Mouse (Mus musculus) cerebellum, adult 2 months (tissue): Measurements from ENCODE around the gene Fam57b. TPM values are rescaled to one million over a fixed set of nuclear protein-coding genes. Genes with fewer than 3 reads are reported as not detected.

ENCODE experiments used
- DNase-seq, 2 experiments: peaks; one replicate each; pipeline ENCODE4 v3.0.0; 2021
- H3K27ac ChIP-seq: fragments of 200-500 bp; 2 replicates; pipeline ENCODE4 v1.5.1; 2012; ENCODE audit warnings: low read length, control low read depth, inconsistent platforms; ENCODE audit not compliant: insufficient read depth
- H3K27me3 ChIP-seq: fragments of 200-500 bp; 2 replicates; pipeline ENCODE4 v1.6.1; 2012; ENCODE audit warnings: inconsistent platforms, mild to moderate bottlenecking, low read length, moderate library complexity; ENCODE audit not compliant: control insufficient read depth, insufficient read depth
- H3K4me1 ChIP-seq: fragments of 200-500 bp; 2 replicates; pipeline ENCODE4 v1.6.1; 2011; ENCODE audit warnings: low read length; ENCODE audit not compliant: control insufficient read depth, insufficient read depth
- H3K4me3 ChIP-seq: fragments of 200-500 bp; replicated peaks from 2 replicates; pipeline ENCODE3; 2011; ENCODE audit warnings: mild to moderate bottlenecking, low read depth, low read length, control low read depth; ENCODE audit not compliant: insufficient read depth
- CTCF ChIP-seq: fragments of 200-500 bp; IDR thresholded peaks from 2 replicates; pipeline ENCODE4 v1.5.1; 2011; ENCODE audit warnings: low read depth, mild to moderate bottlenecking, control low read depth, low read length, moderate library complexity, borderline replicate concordance; ENCODE audit not compliant: insufficient read depth
- POLR2A ChIP-seq: fragments of 200-500 bp; IDR thresholded peaks from 2 replicates; pipeline ENCODE4 v1.6.1; 2011; ENCODE audit warnings: low read length, control low read depth, borderline replicate concordance; ENCODE audit not compliant: insufficient read depth
- WGBS: fragments of 180-500 bp; shearing (Covaris S2); methylation state at CpG from one replicate; pipeline ENCODE4 v1.1.7; 2018; 5-methylcytosine and 5-hydroxymethylcytosine counted together
- polyA plus RNA-seq: library from polyadenylated mRNA; depleted of rRNA; stranded (reverse); fragments of >200 nt; gene quantifications from 2 replicates; pipeline ENCODE4 v1.2.3, GENCODE M21; 2012

Fam57b gene
- polyA plus RNA-seq, 1 experiment: 196 TPM

- DNase-seq: no peak
- WGBS: 50% methylated on average over 12 of the region's 12 CpGs
- Histone ChIP-seq H3K27ac (no peak overlapping the region), H3K27me3 (no peaks in the 10 kb centered on the region), H3K4me3 (no peak overlapping the region), H3K4me1 (peaks cover 14% of the 10 kb centered on the region)
- TF ChIP-seq CTCF (no peak), POLR2A (no peak)
Measured at GRCm38 (mm10) chr7:126851192-126851591, 53.7 kb downstream of the Fam57b start.

- Histone ChIP-seq H3K4me1 (peaks cover 10% of the 10 kb centered on the region), H3K4me3 (no peak overlapping the region), H3K27me3 (no peaks in the 10 kb centered on the region), H3K27ac (no peak overlapping the region)
- 87% methylated on average over 5 of the region's 5 CpGs for WGBS
- DNase-seq: no peak
- TF ChIP-seq POLR2A: no peak
- no peak for TF ChIP-seq CTCF
Measured at GRCm38 (mm10) chr7:126853454-126853853, 56.0 kb downstream of the Fam57b start.

- peaks cover 10% of the 10 kb centered on the region for H3K4me1 ChIP-seq
- DNase-seq: peak; percentile 52 to 66
- TF ChIP-seq POLR2A (no peak), CTCF (peak; percentile 43; the same call in 1 of the 2 replicates)
- WGBS: 11% methylated on average over 3 of the region's 3 CpGs
- H3K27ac ChIP-seq: peak overlapping the region; percentile 26
- no peak overlapping the region for H3K4me3 ChIP-seq
- no peaks in the 10 kb centered on the region for H3K27me3 ChIP-seq
Measured at GRCm38 (mm10) chr7:126855641-126856040, 58.2 kb downstream of the Fam57b start.

GRCm38 (mm10) chr7:126856741-126857420 lies 59.4 kb downstream of the Fam57b start:
- H3K27ac ChIP-seq: no peak overlapping the region
- H3K27me3 ChIP-seq: no peaks in the 10 kb centered on the region
- DNase-seq: no peak
- WGBS: 70% methylated on average over 9 of the region's 9 CpGs
- H3K4me1 ChIP-seq: peaks cover 10% of the 10 kb centered on the region
- H3K4me3 ChIP-seq: no peak overlapping the region
- TF ChIP-seq CTCF (no peak), POLR2A (no peak)

- H3K27ac ChIP-seq: no peak overlapping the region
- 53% methylated on average over 5 of the region's 5 CpGs for WGBS
- peak overlapping the region; percentile 96 for H3K4me3 ChIP-seq
- TF ChIP-seq POLR2A (no peak), CTCF (no peak)
- no peaks in the 10 kb centered on the region for H3K27me3 ChIP-seq
- no peak for DNase-seq
- H3K4me1 ChIP-seq: peaks cover 12% of the 10 kb centered on the region; the same call in 1 of the 2 replicates
Measured at GRCm38 (mm10) chr7:126860987-126861386, 63.5 kb downstream of the Fam57b start.

GRCm38 (mm10) chr7:126861429-126862130 lies 64.1 kb downstream of the Fam57b start, which contains the start of gene Hirip3:
Gene Hirip3, plus strand, starts transcription at chr7:126861972.
- TF ChIP-seq POLR2A: peak; percentile 63; the same call in 1 of the 2 replicates
- no peak for TF ChIP-seq CTCF
- Histone ChIP-seq H3K27ac (peak within 1 kb of the TSS; percentile 79), H3K4me3 (peak within 1 kb of the TSS; percentile 96), H3K27me3 (no peaks in the 10 kb centered on the region), H3K4me1 (peaks cover 11% of the 10 kb centered on the region; the same call in 1 of the 2 replicates)
- peak; percentile 97 for DNase-seq
- WGBS: under 1% methylated on average over 42 of the region's 42 CpGs

- H3K27me3 ChIP-seq: no peaks in the 10 kb centered on the region
- H3K4me1 ChIP-seq: peaks cover 11% of the 10 kb centered on the region; the same call in 1 of the 2 replicates
- peak within 1 kb of the TSS; percentile 79 for H3K27ac ChIP-seq
- peak within 1 kb of the TSS; percentile 96 for H3K4me3 ChIP-seq
- TF ChIP-seq POLR2A (peak; percentile 58; the same call in 1 of the 2 replicates), CTCF (no peak)
- under 1% methylated on average over 41 of the region's 41 CpGs for WGBS
- peak; percentile 95 to 96 for DNase-seq
Measured at GRCm38 (mm10) chr7:126862147-126862784, 64.8 kb downstream of the Fam57b start, which contains the start of gene Ino80e. Gene Ino80e, minus strand, starts transcription at chr7:126862377.
